Mouse (Mus musculus) forebrain, embryonic 16.5 days (tissue): ENCODE results near the gene Adgrl1. TPM values are rescaled to one million over a fixed set of nuclear protein-coding genes. Genes with fewer than 3 reads are reported as not detected.

Experiments
- ATAC-seq: fragments of 200-750 bp; cut with Nextera tagmentation; 2 replicates; pipeline ENCODE4 v1.8.0; 2017; ENCODE audit warnings: mild to moderate bottlenecking, moderate library complexity
- H3K27ac ChIP-seq: fragments of 300-500 bp; sonication (generic); 2 replicates; pipeline ENCODE4 v1.5.1; 2014; ENCODE audit warnings: low read length, control low read depth
- H3K27me3 ChIP-seq: fragments of 300-500 bp; sonication (generic); replicated peaks from 2 replicates; pipeline ENCODE4 v1.6.1; 2014; ENCODE audit warnings: low read length; ENCODE audit not compliant: control insufficient read depth, insufficient read depth
- H3K36me3 ChIP-seq: fragments of 300-500 bp; sonication (generic); 2 replicates; pipeline ENCODE4 v1.6.1; 2014; ENCODE audit not compliant: control insufficient read depth, insufficient read depth
- H3K4me1 ChIP-seq: fragments of 300-500 bp; sonication (generic); replicated peaks from 2 replicates; pipeline ENCODE4 v1.6.1; 2014; ENCODE audit warnings: low read length; ENCODE audit not compliant: control insufficient read depth, insufficient read depth
- H3K4me2 ChIP-seq: fragments of 300-500 bp; sonication (generic); 2 replicates; pipeline ENCODE4 v1.6.1; 2014; ENCODE audit warnings: mild to moderate bottlenecking, low read length, control low read depth
- H3K4me3 ChIP-seq: fragments of 300-500 bp; sonication (generic); replicated peaks from 2 replicates; pipeline ENCODE4 v1.5.1; 2014; ENCODE audit warnings: mild to moderate bottlenecking, low read length, control low read depth
- H3K9ac ChIP-seq: fragments of 300-500 bp; sonication (generic); replicated peaks from 2 replicates; pipeline ENCODE4 v1.6.1; 2014; ENCODE audit warnings: low read depth, low read length, control low read depth
- H3K9me3 ChIP-seq: fragments of 300-500 bp; sonication (generic); 2 replicates; pipeline ENCODE4 v1.6.1; 2016; ENCODE audit warnings: low read length; ENCODE audit not compliant: control insufficient read depth
- WGBS: fragments of 180-500 bp; shearing (Covaris S2); extraction: QIAGEN DNeasy Blood & Tissue Kit; methylation state at CpG from one replicate; pipeline ENCODE4 v1.1.7; 2014; 5-methylcytosine and 5-hydroxymethylcytosine counted together
- polyA plus RNA-seq: library from polyadenylated mRNA; unstranded; fragments of >200 nt; fragmentation: Nextera tagmentation; extraction: Ambion mirVana; gene quantifications from 2 replicates; pipeline ENCODE4 v1.2.1, GENCODE M21; 2015

Gene Adgrl1
- polyA plus RNA-seq, 1 experiment from 2014 or later, result 60.4 TPM

- ATAC-seq, result no peak
- Histone ChIP-seq H3K27ac (no peak overlapping the region), H3K9me3 (no peaks in the 10 kb centered on the region), H3K4me1 (peaks cover 24% of the 10 kb centered on the region), H3K36me3 (no peaks in the 10 kb centered on the region), H3K4me2 (no peak overlapping the region), H3K27me3 (no peaks in the 10 kb centered on the region), H3K9ac (no peak overlapping the region), H3K4me3 (no peak overlapping the region)
- WGBS, result 91% methylated on average over 3 of the region's 3 CpGs
Observed at GRCm38 (mm10) chr8:83914232-83914631, 14.3 kb downstream of the Adgrl1 start.

GRCm38 (mm10) chr8:83914860-83915259 lies 15.0 kb downstream of the Adgrl1 start:
- Histone ChIP-seq H3K27me3 (no peaks in the 10 kb centered on the region), H3K4me3 (no peak overlapping the region), H3K27ac (no peak overlapping the region), H3K36me3 (no peaks in the 10 kb centered on the region), H3K4me1 (peaks cover 22% of the 10 kb centered on the region), H3K9ac (no peak overlapping the region), H3K4me2 (no peak overlapping the region), H3K9me3 (no peaks in the 10 kb centered on the region)
- ATAC-seq, result no peak; the same call in 1 of the 2 replicates
- 61% methylated on average over 5 of the region's 5 CpGs for WGBS

- H3K27me3 ChIP-seq, result no peaks in the 10 kb centered on the region
- peaks cover under 1% of the 10 kb centered on the region for H3K36me3 ChIP-seq
- no peak overlapping the region for H3K9ac ChIP-seq
- no peak for ATAC-seq
- H3K4me2 ChIP-seq, result no peak overlapping the region
- peak overlapping the region; percentile 14; the same call in 1 of the 2 replicates for H3K27ac ChIP-seq
- H3K4me1 ChIP-seq, result peaks cover 22% of the 10 kb centered on the region
- no peak overlapping the region for H3K4me3 ChIP-seq
- 59% methylated on average over 5 of the region's 5 CpGs for WGBS
- H3K9me3 ChIP-seq, result no peaks in the 10 kb centered on the region
Observed at GRCm38 (mm10) chr8:83916015-83916414, 16.1 kb downstream of the Adgrl1 start.

- H3K4me1 ChIP-seq, result peaks cover 22% of the 10 kb centered on the region
- H3K9ac ChIP-seq, result no peak overlapping the region
- H3K27me3 ChIP-seq, result no peaks in the 10 kb centered on the region
- no peak overlapping the region for H3K4me2 ChIP-seq
- H3K36me3 ChIP-seq, result peaks cover 5% of the 10 kb centered on the region
- no peak for ATAC-seq
- no peaks in the 10 kb centered on the region for H3K9me3 ChIP-seq
- H3K4me3 ChIP-seq, result no peak overlapping the region
- 73% methylated on average over 6 of the region's 6 CpGs for WGBS
- H3K27ac ChIP-seq, result no peak overlapping the region
Observed at GRCm38 (mm10) chr8:83917566-83917965, 17.7 kb downstream of the Adgrl1 start.

- 76% methylated on average over 3 of the region's 3 CpGs for WGBS
- Histone ChIP-seq H3K27ac (no peak overlapping the region), H3K27me3 (no peaks in the 10 kb centered on the region), H3K9ac (no peak overlapping the region), H3K4me3 (no peak overlapping the region), H3K4me2 (no peak overlapping the region), H3K4me1 (no peaks in the 10 kb centered on the region), H3K36me3 (peaks cover 18% of the 10 kb centered on the region), H3K9me3 (no peaks in the 10 kb centered on the region)
- peak; percentile 43 for ATAC-seq
Observed at GRCm38 (mm10) chr8:83921558-83921957, 21.7 kb downstream of the Adgrl1 start.

GRCm38 (mm10) chr8:83922727-83923126 lies 22.8 kb downstream of the Adgrl1 start:
- Histone ChIP-seq H3K27ac (no peak overlapping the region), H3K4me2 (no peak overlapping the region), H3K27me3 (no peaks in the 10 kb centered on the region), H3K4me3 (no peak overlapping the region), H3K9ac (no peak overlapping the region), H3K36me3 (peaks cover 18% of the 10 kb centered on the region), H3K9me3 (no peaks in the 10 kb centered on the region), H3K4me1 (no peaks in the 10 kb centered on the region)
- 90% methylated on average over 8 of the region's 8 CpGs for WGBS
- no peak for ATAC-seq

GRCm38 (mm10) chr8:83924585-83924984 lies 24.7 kb downstream of the Adgrl1 start:
- H3K36me3 ChIP-seq, result peaks cover 20% of the 10 kb centered on the region
- no peak overlapping the region for H3K9ac ChIP-seq
- H3K27ac ChIP-seq, result no peak overlapping the region
- H3K9me3 ChIP-seq, result no peaks in the 10 kb centered on the region
- H3K4me3 ChIP-seq, result no peak overlapping the region
- no peak for ATAC-seq
- no peak overlapping the region for H3K4me2 ChIP-seq
- H3K4me1 ChIP-seq, result no peaks in the 10 kb centered on the region
- no peaks in the 10 kb centered on the region for H3K27me3 ChIP-seq
- WGBS, result 92% methylated on average over 5 of the region's 5 CpGs

- Histone ChIP-seq H3K27ac (no peak overlapping the region), H3K9ac (no peak overlapping the region), H3K36me3 (peaks cover 30% of the 10 kb centered on the region), H3K4me3 (no peak overlapping the region), H3K27me3 (no peaks in the 10 kb centered on the region), H3K4me1 (no peaks in the 10 kb centered on the region), H3K4me2 (no peak overlapping the region), H3K9me3 (no peaks in the 10 kb centered on the region)
- no peak for ATAC-seq
- 74% methylated on average over 7 of the region's 7 CpGs for WGBS
Observed at GRCm38 (mm10) chr8:83926266-83926665, 26.4 kb downstream of the Adgrl1 start.

- no peaks in the 10 kb centered on the region for H3K9me3 ChIP-seq
- no peak overlapping the region for H3K9ac ChIP-seq
- H3K4me3 ChIP-seq, result no peak overlapping the region
- H3K4me2 ChIP-seq, result no peak overlapping the region
- no peaks in the 10 kb centered on the region for H3K27me3 ChIP-seq
- H3K4me1 ChIP-seq, result no peaks in the 10 kb centered on the region
- no peak for ATAC-seq
- WGBS, result 86% methylated on average over 5 of the region's 5 CpGs
- H3K27ac ChIP-seq, result no peak overlapping the region
- H3K36me3 ChIP-seq, result peaks cover 85% of the 10 kb centered on the region
Observed at GRCm38 (mm10) chr8:83934222-83934621, 34.3 kb downstream of the Adgrl1 start.

GRCm38 (mm10) chr8:83934994-83935393 lies 35.1 kb downstream of the Adgrl1 start:
- ATAC-seq, result no peak
- WGBS, result 64% methylated on average over 2 of the region's 2 CpGs

More at GRCm38 (mm10) chr8:83934994-83935393, 35.1 kb downstream of the Adgrl1 start:
- Histone ChIP-seq H3K36me3 (peaks cover 79% of the 10 kb centered on the region), H3K27ac (no peak overlapping the region), H3K9ac (no peak overlapping the region), H3K4me3 (no peak overlapping the region), H3K9me3 (no peaks in the 10 kb centered on the region), H3K4me1 (no peaks in the 10 kb centered on the region), H3K4me2 (no peak overlapping the region), H3K27me3 (no peaks in the 10 kb centered on the region)
